Mouse (Mus musculus): ENCODE measurements at regions not wholly inside any gene's neighbourhood (a gene's known extent, or its start where the extent isn't known, plus 50 kb on each side); places are given as distances from the start of the nearest gene placed in this dataset.

- H3K9ac ChIP-seq: no peak overlapping the region
- WGBS: 34% methylated on average over 4 of the region's 4 CpGs
- H3K4me2 ChIP-seq: no peak overlapping the region
- no peak overlapping the region for H3K27ac ChIP-seq
- H3K36me3 ChIP-seq (replicated peaks): no peaks in the 10 kb centered on the region
- no peak overlapping the region for H3K4me3 ChIP-seq (replicated peaks)
- no peaks in the 10 kb centered on the region for H3K9me3 ChIP-seq
- H3K4me1 ChIP-seq: peaks cover 6% of the 10 kb centered on the region; the same call in 1 of the 2 replicates
- no peaks in the 10 kb centered on the region for H3K27me3 ChIP-seq
- ATAC-seq (ENCODE audit: low FRiP score): no peak
These were observed 59.9 kb upstream of the Ahctf1 start for GRCm38 (mm10) chr1:179863420-179863819.

DNA sequence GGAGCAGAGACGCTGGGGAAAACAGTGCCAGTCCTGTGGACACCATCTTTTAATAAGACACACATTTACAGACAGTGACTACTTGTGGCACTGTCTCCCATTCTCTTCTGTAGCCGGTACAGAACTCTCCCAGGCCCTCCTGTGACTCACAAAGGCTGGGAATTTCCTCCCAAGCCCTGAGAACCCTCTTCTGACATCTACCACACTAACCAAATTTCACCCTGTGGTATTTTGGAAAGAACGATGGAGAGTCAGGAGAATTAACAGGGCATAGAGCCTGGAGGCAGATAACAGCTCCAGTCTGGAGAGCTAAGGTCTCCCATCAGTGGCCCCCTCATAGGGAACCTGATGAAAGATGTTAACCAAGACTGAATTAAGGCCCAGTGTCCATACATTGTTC, 59.5 kb upstream of the Ahctf1 start:
- Histone ChIP-seq H3K27ac (no peak overlapping the region), H3K9me3 (no peaks in the 10 kb centered on the region), H3K4me3 (replicated peaks) (no peak overlapping the region), H3K4me1 (peaks cover 6% of the 10 kb centered on the region; the same call in 1 of the 2 replicates), H3K4me2 (no peak overlapping the region), H3K27me3 (no peaks in the 10 kb centered on the region), H3K36me3 (replicated peaks) (no peaks in the 10 kb centered on the region), H3K9ac (no peak overlapping the region)
- no peak for ATAC-seq (ENCODE audit: low FRiP score)
- 69% methylated on average over 3 of the region's 3 CpGs for WGBS

DNA sequence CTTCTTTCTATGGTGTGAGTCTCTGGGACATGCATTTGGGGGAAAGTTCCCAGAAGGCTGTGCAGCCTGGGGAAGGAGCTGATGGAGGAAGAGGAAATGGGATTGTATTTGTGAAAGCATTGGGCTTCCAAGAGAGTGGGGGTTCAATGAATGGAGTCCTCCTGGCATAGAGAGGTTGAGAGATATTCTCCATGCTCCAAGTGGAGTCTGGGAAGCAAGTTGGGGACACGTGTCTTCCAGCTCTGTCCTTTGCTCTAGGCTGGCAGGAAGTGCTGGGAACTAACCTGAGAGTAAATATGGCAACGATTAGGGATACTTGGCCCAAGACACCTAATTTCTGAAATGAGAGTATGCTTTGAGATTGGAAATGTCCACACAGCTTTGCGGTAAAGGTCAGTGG, 58.3 kb upstream of the Ahctf1 start:
- no peak overlapping the region for H3K9ac ChIP-seq
- no peak overlapping the region for H3K4me3 ChIP-seq (replicated peaks)
- H3K27me3 ChIP-seq: no peaks in the 10 kb centered on the region
- H3K4me2 ChIP-seq: no peak overlapping the region
- no peaks in the 10 kb centered on the region for H3K36me3 ChIP-seq (replicated peaks)
- no peaks in the 10 kb centered on the region for H3K9me3 ChIP-seq
- 91% methylated on average over 3 of the region's 3 CpGs for WGBS
- ATAC-seq (ENCODE audit: low FRiP score): no peak
- H3K27ac ChIP-seq: no peak overlapping the region
- peaks cover 6% of the 10 kb centered on the region; the same call in 1 of the 2 replicates for H3K4me1 ChIP-seq

- Histone ChIP-seq H3K9ac (no peak overlapping the region), H3K27ac (no peak overlapping the region), H3K4me1 (peaks cover 6% of the 10 kb centered on the region; the same call in 1 of the 2 replicates), H3K4me3 (replicated peaks) (no peak overlapping the region), H3K27me3 (no peaks in the 10 kb centered on the region), H3K36me3 (replicated peaks) (no peaks in the 10 kb centered on the region), H3K4me2 (no peak overlapping the region), H3K9me3 (no peaks in the 10 kb centered on the region)
- ATAC-seq (ENCODE audit: low FRiP score): no peak
- WGBS: 80% methylated on average over 8 of the region's 8 CpGs
These were observed 56.0 kb upstream of the Ahctf1 start for GRCm38 (mm10) chr1:179859552-179859902.

GRCm38 (mm10) chr1:179858780-179859551, 55.5 kb upstream of the Ahctf1 start:
- peak; percentile 81 for ATAC-seq (ENCODE audit: low FRiP score)
- WGBS: 49% methylated on average over 14 of the region's 14 CpGs
- Histone ChIP-seq H3K36me3 (replicated peaks) (no peaks in the 10 kb centered on the region), H3K9ac (no peak overlapping the region), H3K27me3 (no peaks in the 10 kb centered on the region), H3K4me1 (peaks cover 6% of the 10 kb centered on the region; the same call in 1 of the 2 replicates), H3K4me3 (replicated peaks) (no peak overlapping the region), H3K4me2 (no peak overlapping the region), H3K27ac (no peak overlapping the region), H3K9me3 (no peaks in the 10 kb centered on the region)

GRCm38 (mm10) chr1:179854288-179854965, 50.9 kb upstream of the Ahctf1 start:
- H3K27me3 ChIP-seq: no peaks in the 10 kb centered on the region
- H3K4me3 ChIP-seq (replicated peaks): no peak overlapping the region
- 55% methylated on average over 12 of the region's 12 CpGs for WGBS
- H3K4me2 ChIP-seq: no peak overlapping the region
- no peaks in the 10 kb centered on the region for H3K36me3 ChIP-seq (replicated peaks)
- no peaks in the 10 kb centered on the region for H3K9me3 ChIP-seq
- ATAC-seq (ENCODE audit: low FRiP score): no peak
- H3K27ac ChIP-seq: no peak overlapping the region
- no peaks in the 10 kb centered on the region for H3K4me1 ChIP-seq
- H3K9ac ChIP-seq: no peak overlapping the region
